Mouse (Mus musculus) T-helper 2 cell (primary cell): Measurements from ENCODE around the gene Ctxn2.

Source experiments
- in situ Hi-C: fragments of 300-600 bp; cut with MboI, MseI; formaldehyde crosslinking; loops from one replicate; pipeline ENCODE4 v1.15.1; 2025; ENCODE audit warnings: high pct_unique_total_duplicates

The Ctxn2 gene

DNA sequence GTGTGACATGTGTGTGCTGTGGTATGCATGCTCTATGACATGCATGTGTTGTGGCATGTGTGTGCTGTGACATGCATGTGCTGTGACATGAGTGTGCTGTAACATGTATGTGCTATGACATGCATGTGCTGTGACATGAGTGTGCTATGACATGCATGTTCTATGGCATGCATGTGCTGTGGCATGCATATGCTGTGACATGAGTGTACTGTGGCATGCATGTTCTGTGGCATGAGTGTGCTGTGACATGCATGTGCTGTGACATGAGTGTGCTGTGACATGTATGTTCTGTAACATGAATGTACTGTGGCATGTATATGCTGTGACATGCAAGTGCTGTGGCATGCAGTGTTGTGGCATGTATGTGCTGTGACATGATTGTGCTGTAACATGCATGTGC lies 56.4 kb downstream of the Ctxn2 start:
- in situ Hi-C loops = loop anchor here (5.0 to 25.0 kb wide), 2 partner anchors 126 to 606 kb away; partner anchors contain the start of gene Slc24a5

- in situ Hi-C loops = loop anchor here (25.0 kb wide), 1 partner anchor 609 kb away; no protein-coding TSS in a partner anchor
Observed at GRCm38 (mm10) chr2:125196771-125197170, 60.3 kb downstream of the Ctxn2 start.
